Mouse (Mus musculus) left cerebral cortex, adult 8-10 months (tissue): ENCODE data around the gene Trim12c. TPM values are rescaled to one million over a fixed set of nuclear protein-coding genes. Genes with fewer than 3 reads are reported as not detected.
A peak's percentile ranks its signal among the peaks of the same experiment; 100 is the strongest.
"Not testable (repeated sequence)": the region's sequence is repeated elsewhere in the genome, so short reads cannot be mapped to it uniquely, and the experiment has no call there.

ENCODE experiments used
- DNase-seq, 2 experiments: peaks; one replicate each; pipeline ENCODE4 v3.0.0; 2022; ENCODE audit warnings: low spot score in 2 of 2
- total RNA-seq, 4 experiments: library from RNA; stranded (reverse); gene quantifications; 2 replicates each; pipeline ENCODE4 v1.2.4; 2022

The Trim12c gene
- total RNA-seq, result 1 to 10 TPM; 1.2 to 2.3 (median 1.7) TPM

DNA sequence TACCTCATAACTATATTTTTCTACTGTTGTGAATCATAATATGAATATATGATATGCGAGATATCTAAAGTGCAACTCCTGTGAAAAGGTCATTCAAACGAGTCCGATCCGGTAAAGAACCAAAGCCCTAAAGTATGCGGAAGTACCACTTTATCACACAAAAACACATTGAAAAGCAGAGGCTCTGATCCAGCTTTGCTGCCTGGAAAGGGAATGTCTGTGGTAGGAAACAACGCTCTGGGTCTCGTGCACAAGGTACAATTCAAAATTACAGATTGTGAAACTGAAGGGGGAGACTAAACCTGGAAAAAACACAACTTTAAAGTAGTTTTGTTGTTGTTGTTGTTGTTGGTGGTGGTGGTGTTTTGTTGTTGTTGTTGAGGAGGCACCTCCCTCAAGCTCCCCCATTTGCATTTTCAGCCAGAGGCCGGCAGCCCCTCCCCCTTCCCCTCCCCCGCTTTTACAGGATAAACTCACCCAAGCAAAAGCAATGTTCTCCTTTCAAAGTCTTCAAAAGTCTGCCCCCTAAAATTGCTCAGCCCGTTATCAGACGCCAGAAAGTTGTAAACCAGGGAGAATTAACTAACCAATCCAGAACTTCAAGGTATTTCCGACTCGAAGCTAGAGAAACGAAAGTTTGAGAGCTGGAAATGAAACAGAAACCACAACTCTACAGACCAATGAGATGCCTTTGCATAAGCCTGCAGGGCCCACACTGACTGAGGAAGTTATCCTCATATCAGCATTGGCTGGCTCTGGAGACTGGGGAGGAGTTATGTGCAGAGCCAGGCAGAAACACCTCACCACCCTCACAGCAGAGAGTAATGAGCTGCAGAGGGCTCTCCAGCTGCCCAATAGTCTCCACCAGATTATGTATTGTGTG lies at the start of gene Trim12c:
Gene Trim12c, minus strand, starts transcription at position 646 of the 883 bp plus-strand sequence.
- peak in 1 of 2 experiments; percentile 5 for DNase-seq

DNA sequence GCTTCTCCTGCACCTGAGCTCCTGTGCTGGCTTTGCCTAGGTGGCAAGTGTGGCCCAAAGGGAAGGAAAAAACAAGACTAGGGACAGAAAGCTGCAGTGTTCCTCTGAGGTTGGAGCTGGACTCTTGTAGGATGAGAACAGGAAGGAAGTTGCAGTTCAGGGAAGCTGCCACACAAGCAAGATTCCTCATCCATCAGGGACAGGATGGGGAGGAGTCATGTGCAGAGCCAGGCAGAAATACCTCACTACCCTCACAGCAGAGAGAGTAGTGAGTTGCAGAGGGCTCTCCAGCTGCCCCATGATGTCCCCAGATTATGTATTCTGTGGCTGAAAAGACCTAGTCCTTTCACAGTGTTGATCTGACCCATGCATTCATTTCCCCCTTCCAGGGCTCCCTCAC lies 48.0 kb upstream of the Trim12c start:
- no peak for DNase-seq

DNA sequence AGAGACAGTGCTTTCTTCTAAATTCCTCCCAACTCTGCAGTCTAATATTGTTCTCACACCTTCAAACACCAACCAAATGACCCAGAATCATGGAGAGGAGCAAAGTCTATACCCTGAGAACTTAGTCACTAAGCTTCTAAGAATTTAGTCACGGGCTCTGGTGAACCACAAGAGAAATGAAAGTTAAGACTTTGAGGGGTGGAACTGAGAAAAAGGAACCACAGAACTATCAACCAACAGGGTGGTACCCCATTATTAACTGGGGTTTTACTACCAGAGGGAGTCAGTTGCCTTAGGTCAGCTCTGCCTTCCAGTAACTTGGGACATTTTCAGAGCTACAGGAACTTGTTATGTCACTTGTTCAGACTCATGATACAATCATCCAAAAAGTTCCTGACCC lies 47.5 kb upstream of the Trim12c start, which contains the start of gene Trim30c:
Gene Trim30c, minus strand, starts transcription at position 140 of the 400 bp plus-strand sequence.
- no peak for DNase-seq

DNA sequence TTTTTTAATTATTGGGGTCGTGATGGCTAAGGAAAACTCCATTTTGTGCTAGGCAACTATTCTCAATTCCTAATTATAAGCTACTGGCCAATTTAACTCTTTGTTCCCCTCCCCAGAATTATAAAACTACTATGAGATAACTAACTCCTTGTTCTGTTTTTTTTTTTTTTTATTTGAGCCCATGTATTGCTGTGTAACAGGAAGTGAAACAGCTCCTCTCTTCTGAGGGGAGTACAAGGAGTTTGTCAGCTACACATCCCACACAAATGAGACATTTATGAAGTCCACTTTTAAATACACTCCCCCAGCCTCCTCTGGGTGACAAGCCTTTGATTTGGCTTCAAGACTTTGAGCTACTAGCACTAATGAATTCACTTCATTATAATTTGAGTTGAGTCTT lies 45.3 kb upstream of the Trim12c start:
- DNase-seq, result no peak

DNA sequence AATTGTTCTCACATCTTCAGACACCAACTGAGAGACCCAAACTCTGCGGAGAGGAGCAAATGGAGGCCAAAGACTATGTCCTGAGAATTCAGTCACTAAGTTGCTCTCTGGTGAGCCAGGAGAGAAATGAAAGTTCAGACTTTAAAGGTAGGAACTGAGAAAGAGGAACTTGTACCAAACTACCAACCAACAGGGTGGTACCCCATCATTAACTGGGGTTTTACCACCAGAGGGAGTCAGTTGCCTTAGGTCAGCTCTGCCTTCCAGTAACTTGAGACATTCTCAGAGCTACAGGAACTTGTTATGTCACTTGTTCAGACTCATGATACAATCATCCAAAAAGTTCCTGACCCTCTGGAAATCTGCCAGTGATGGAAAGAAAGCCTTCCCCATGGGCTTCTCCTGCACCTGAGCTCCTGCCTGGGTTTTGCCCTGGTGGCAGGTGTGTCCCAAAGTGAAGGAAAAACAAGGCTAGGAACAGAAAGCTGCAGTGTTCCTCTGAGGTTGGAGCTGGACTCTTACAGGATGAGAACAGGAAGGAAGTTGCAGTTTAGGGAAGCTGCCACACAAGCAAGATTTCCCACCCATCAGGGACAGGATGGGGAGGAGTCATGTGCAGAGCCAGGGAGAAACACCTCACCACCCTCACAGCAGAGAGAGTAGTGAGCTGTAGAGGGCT lies 16.7 kb upstream of the Trim12c start, which contains the start of gene Trim30b:
Gene Trim30b, minus strand, starts transcription at position 149 of the 679 bp plus-strand sequence.
- DNase-seq, result no peak

DNA sequence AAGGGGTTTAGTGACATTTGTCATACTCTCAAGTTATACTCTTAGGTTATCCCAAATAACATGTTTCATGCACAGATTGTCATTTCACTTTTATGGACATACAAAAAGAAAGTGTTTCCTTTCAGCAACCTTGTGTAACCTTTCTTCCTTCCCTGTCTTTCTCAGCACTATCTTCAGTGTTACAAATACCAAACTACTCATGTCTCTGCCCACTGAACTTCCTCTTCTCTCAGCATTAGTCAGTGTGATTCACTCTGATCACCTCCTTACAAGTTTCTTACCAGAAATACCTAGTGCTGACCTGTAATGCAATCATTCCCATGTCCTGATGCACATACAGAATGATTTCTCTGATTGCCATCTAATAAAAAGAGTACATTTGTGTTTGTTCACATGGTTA lies 13.2 kb upstream of the Trim12c start:
- DNase-seq, result no peak

DNA sequence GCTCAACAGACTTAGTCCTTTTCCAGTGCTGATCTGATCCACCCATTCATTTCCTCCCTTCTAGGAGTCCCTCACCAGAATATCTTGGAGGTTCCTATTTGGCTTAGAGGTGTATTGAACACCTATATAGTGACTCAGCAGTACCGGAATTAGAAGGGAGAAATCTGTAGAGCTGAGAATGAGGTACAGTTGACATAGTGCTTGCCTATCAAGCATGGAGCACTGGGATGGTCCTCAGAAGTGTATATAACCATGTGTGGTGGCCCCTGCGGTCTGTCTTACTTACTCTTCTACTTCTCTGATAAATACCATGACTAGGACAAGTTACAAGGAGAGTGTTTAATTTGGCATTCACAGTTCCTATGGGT lies 422 bp upstream of the Trim12c start:
- no peak for DNase-seq

DNA sequence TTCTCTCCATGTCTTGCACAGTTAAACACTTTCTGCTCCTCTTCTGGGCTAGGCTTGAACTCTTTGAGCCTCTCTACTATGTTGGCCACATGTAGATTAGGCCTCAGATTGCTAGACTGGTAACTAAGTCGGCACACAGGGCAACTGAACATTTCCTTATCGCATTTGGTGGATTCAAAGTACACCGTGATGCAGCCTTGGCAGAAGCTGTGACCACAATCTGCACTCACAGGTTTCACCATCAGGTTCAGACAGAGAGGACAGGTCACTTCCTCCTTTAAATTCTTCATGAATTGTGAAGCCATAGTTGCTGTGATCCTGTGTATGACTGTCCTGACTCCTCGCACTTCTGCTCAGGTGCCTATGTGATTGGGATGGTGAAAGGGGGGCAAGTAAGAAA lies 5.1 kb downstream of the Trim12c start:
- DNase-seq, result not testable (repeated sequence)

DNA sequence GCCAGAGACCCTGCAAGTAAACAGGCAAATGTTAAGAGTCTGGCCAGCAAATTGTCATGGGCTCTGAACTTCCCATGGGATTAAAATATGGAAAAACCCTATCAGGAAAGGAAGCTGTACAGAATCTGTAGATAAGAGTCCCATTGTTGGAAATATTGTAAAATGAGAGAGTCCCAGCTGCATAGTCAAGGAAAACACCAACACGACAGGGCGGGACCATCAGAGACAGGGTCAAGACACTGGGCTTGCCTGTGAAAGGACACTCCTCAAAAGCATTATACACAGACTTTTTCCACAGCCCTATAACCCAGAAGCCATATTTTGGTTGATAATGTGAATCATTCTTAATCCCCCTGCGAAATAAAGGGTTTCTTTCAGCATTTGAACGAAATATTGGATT lies 12.4 kb downstream of the Trim12c start:
- not testable (repeated sequence) for DNase-seq

DNA sequence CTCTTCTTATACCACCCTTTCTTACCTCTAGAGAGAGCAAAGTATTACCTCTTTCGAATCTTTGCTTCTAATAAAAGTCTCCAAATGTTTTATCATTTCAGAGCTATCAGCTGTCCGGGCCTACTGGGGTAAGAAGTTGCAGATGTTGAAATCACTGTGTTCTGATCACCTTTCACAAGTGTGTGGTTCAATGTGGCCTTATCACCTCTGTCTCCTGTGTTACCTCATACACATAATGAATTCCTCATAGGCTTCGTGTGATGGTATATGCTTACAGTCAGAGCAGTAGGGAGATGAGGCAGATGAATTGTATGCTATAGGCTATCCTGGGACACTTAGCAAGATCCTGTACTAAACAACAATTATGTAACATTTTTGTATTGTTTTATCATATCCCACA lies 17.6 kb downstream of the Trim12c start:
- DNase-seq, result not testable (repeated sequence)

DNA sequence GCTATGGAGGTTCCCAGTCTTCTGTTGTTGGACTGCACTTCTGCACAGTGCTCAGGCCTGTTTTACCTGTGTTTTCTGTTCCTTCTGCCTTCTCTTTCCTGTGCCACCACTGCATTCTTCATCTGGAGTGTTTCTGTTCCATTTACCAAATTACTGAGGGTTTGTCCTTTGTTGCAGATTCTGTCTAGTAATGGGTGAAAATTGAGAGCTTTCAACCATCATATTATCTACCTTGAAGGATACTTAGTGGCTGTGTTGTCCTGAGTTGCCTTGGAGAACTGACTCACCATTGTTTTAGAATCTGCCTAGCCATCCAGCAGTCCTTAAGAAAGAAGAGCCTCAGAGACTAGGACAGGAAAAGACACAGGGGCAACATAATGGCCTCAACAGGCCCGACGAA lies 24.0 kb downstream of the Trim12c start, which contains the start of gene Trim34b:
Gene Trim34b, plus strand, starts transcription at position 301 of the 400 bp plus-strand sequence.
- not testable (repeated sequence) for DNase-seq

DNA sequence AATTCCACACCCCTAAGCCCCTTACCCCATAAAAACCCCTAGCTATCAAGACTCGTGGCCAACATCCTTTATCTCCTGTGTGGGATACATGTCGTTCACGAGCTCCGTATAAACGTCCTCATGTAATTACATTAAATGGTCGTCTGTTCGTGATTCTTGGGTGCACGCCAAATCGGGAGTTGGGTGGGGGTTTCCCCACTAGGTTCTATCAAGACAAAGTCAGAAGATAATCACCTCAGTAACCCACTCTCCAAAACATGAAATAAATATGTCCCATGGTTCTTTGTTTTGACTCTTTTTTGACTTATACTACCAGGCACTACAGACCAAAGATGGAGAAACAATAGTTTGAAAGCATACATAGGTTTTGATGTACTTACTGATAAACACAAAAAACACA lies 31.1 kb downstream of the Trim12c start:
- no peak for DNase-seq

DNA sequence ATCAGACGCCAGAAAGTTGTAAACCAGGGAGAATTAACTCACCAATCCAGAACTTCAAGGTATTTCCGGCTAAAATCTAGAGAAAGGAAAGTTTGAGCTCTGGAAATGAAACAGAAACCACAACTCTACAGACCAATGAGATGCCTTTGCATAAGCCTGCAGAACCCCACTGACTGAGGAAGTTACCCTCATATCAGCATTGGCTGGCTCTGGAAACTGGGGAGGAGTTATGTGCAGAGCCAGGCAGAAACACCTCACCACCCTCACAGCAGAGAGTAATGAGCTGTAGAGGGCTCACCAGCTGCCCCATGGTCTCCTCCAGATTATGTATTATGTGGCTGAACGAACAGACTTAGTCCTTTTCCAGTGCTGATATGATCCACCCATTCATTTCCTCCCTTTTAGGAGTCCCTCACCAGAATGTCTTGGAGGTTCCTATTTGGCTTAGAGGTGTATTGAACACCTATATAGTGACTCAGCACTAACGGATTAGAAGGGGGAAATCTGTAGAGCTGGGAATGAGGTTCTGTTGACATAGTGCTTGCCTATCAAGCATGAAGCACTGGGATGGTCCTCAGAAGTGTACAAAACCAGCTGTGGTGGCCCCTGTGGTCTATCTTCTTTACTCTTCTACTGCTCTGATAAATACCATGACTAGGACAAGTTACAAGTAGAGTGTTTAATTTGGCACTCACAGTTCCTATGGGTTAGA lies 37.6 kb downstream of the Trim12c start, which contains the start of gene Trim12a:
Gene Trim12a, minus strand, starts transcription at position 98 of the 712 bp plus-strand sequence.
- not testable (repeated sequence) for DNase-seq

DNA sequence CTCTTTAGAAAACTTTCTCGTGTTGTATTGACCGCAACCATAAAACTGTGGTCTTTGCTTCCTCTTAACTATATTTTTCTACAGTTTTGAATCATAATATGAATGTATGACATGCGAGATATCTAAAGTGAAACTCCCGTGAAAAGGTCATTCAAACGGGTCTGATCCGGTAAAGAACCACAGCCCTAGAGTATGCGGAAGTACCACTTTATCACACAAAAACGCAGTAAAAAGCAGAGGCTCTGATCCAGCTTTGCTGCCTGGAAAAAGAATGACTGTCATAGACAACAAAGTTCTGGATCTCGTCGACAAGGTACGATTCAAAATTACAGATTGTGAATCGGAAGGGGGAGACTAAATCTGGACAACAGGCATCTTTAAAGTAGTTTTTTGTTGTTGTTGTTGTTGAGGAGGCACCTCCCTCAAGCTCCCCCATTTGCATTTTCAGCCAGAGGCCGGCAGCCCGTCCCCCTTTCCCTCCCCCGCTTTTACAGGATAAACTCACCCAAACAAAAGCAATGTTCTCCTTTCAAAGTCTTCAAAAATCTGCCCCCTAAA lies 38.3 kb downstream of the Trim12c start:
- no peak for DNase-seq

DNA sequence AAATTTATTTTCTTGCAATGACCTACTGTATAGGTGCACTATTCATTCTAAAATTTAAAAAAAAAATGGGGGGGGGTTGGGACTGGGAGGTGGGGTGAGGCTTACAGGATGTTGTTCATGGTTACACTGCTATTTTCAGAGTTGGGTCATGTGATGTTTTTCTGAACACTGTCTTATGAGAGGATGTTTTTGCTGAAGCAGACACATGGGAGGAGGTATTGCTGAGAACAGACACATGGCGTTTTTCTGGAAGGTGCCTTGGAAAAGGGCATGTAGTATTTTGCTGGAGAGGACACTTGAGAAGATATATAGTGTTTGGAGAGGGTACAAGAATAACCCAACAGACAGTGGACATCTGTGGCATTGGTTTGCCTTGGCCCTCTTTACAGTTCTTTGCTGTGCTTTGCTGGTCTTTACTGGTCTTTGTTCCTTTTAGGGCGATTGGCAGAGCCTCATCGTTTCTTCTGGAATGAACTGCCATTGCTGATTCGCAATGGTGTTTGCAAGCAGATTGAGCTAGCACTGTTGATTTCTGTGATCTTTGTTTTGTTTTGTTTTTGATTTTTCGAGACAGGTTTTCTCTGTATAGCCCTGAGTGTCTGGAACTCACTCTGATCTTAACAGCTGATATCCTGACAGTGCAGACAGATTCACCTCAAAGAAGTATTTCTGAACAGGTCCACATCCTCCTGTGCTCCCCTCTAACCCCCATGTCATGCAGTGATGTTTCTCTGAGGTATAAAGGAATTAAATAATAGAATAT lies 61.3 kb downstream of the Trim12c start:
- DNase-seq, result no peak

DNA sequence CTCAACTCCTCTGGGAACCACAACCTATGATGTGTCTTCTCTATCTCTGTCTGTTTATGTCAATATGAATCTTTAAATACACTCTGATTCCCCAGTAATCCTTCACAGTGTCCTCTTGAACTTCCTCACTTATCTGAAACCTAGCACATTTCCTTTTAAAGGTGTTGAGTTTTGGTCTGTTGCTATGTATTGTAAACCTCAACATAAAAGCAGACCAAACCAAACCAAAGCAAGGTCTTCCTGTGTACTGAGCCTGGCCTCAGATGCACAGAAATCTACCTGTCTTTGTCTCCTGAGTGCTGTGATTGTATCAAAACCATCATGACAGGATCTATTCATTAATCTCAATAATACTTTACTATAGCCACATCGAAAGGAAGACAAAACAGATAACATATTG lies 62.5 kb downstream of the Trim12c start:
- no peak for DNase-seq
